Mouse (Mus musculus): Measurements from ENCODE around the gene Dennd1b. TPM values are rescaled to one million over a fixed set of nuclear protein-coding genes. Genes with fewer than 3 reads are reported as not detected.
A peak's percentile ranks its signal among the peaks of the same experiment; 100 is the strongest.

Gene Dennd1b
- polyA plus RNA-seq, 2 experiments: 0.78 to 2.3 TPM

GRCm38 (mm10) chr1:138967450-138967849, 4.2 kb downstream of the Dennd1b start:
- no peak overlapping the region for H3K4me2 ChIP-seq (ENCODE audit: low read depth)
- H3K4me3 ChIP-seq (ENCODE audit: insufficient read depth in 1 of 2, low read depth in 2 of 2, low read length in 2 of 2): no peak overlapping the region
- H3K36me3 ChIP-seq (replicated peaks; ENCODE audit: control insufficient read depth, insufficient read depth, low read depth): no peaks in the 10 kb centered on the region
- DNase-seq (ENCODE audit: low read depth in 3 of 3, low spot score in 3 of 3) (no peak), ATAC-seq (ENCODE audit: insufficient read depth) (no peak)
- no peaks in the 10 kb centered on the region for H3K9me3 ChIP-seq (ENCODE audit: control insufficient read depth, low read length)
- WGBS (ENCODE audit: insufficient replicate concordance): 49% methylated on average over 7 of the region's 7 CpGs
- H3K4me1 ChIP-seq (replicated peaks; ENCODE audit: control insufficient read depth in 2 of 2, insufficient read depth in 2 of 2, low read length in 1 of 2): peaks cover 0 to 16% of the 10 kb centered on the region in 2 experiments; a peak in 2 of 4 replicates
- H3K27me3 ChIP-seq (ENCODE audit: control insufficient read depth, insufficient read depth, low read length): no peaks in the 10 kb centered on the region
- no peak overlapping the region for H3K9ac ChIP-seq (replicated peaks)
- no peak overlapping the region for H3K27ac ChIP-seq
- TF ChIP-seq EP300 (IDR thresholded peaks at IDR 0.05; ENCODE audit: low read depth) (no peak), CTCF (IDR thresholded peaks at IDR 0.05; ENCODE audit: low read depth) (no peak)

DNA sequence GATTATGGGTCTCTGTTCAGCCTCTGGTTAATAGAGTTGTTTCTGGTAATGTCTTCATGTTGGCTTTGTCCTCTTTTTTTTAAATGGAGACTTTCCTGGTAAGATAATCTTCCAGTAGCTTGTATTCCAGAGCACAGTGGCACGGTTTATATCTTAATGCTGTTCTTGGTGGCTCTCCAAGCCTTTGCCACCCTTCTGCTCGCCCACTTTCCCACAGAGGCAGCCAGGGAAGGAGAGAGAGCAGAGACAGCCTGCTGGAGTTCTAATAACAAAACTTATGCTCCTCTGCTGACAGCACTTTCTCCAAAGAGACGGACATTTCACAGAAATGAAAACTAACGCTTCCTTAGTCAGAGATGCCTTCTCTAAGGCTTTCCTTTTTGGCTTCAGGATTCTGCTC, 6.8 kb downstream of the Dennd1b start:
- H3K4me3 ChIP-seq (ENCODE audit: insufficient read depth in 1 of 2, low read depth in 2 of 2, low read length in 2 of 2): no peak overlapping the region
- no peaks in the 10 kb centered on the region for H3K36me3 ChIP-seq (replicated peaks; ENCODE audit: control insufficient read depth, insufficient read depth, low read depth)
- no peaks in the 10 kb centered on the region for H3K27me3 ChIP-seq (ENCODE audit: control insufficient read depth, insufficient read depth, low read length)
- ATAC-seq (ENCODE audit: insufficient read depth): no peak
- H3K9me3 ChIP-seq (ENCODE audit: control insufficient read depth, low read length): no peaks in the 10 kb centered on the region
- H3K4me2 ChIP-seq (ENCODE audit: low read depth): no peak overlapping the region
- WGBS (ENCODE audit: insufficient replicate concordance): 57% methylated on average over 4 of the region's 4 CpGs
- no peak for DNase-seq (ENCODE audit: low read depth in 3 of 3, low spot score in 3 of 3)
- TF ChIP-seq CTCF (IDR thresholded peaks at IDR 0.05; ENCODE audit: low read depth): no peak
- no peak for TF ChIP-seq EP300 (IDR thresholded peaks at IDR 0.05; ENCODE audit: low read depth)
- H3K9ac ChIP-seq (replicated peaks): no peak overlapping the region
- no peak overlapping the region for H3K27ac ChIP-seq
- H3K4me1 ChIP-seq (replicated peaks; ENCODE audit: control insufficient read depth in 2 of 2, insufficient read depth in 2 of 2, low read length in 1 of 2): peaks cover 0 to 16% of the 10 kb centered on the region in 2 experiments; a peak in 3 of 4 replicates

GRCm38 (mm10) chr1:138973541-138974224, 10.4 kb downstream of the Dennd1b start:
- H3K4me3 ChIP-seq (ENCODE audit: insufficient read depth in 1 of 2, low read depth in 2 of 2, low read length in 2 of 2): no peak overlapping the region
- H3K4me2 ChIP-seq (ENCODE audit: low read depth): no peak overlapping the region
- H3K27ac ChIP-seq: no peak overlapping the region
- H3K9me3 ChIP-seq (ENCODE audit: control insufficient read depth, low read length): no peaks in the 10 kb centered on the region
- no peak overlapping the region for H3K9ac ChIP-seq (replicated peaks)
- DNase-seq (ENCODE audit: low read depth in 3 of 3, low spot score in 3 of 3) (no peak), ATAC-seq (ENCODE audit: insufficient read depth) (peak; percentile 24; the same call in 1 of the 2 replicates)
- 41% methylated on average over 6 of the region's 6 CpGs for WGBS (ENCODE audit: insufficient replicate concordance)
- no peaks in the 10 kb centered on the region for H3K27me3 ChIP-seq (ENCODE audit: control insufficient read depth, insufficient read depth, low read length)
- H3K4me1 ChIP-seq (replicated peaks; ENCODE audit: control insufficient read depth in 2 of 2, insufficient read depth in 2 of 2, low read length in 1 of 2): peaks cover 0 to 11% of the 10 kb centered on the region in 2 experiments; a peak in 3 of 4 replicates
- H3K36me3 ChIP-seq (replicated peaks; ENCODE audit: control insufficient read depth, insufficient read depth, low read depth): no peaks in the 10 kb centered on the region
- TF ChIP-seq EP300 (IDR thresholded peaks at IDR 0.05; ENCODE audit: low read depth) (no peak), CTCF (IDR thresholded peaks at IDR 0.05; ENCODE audit: low read depth) (no peak)

DNA sequence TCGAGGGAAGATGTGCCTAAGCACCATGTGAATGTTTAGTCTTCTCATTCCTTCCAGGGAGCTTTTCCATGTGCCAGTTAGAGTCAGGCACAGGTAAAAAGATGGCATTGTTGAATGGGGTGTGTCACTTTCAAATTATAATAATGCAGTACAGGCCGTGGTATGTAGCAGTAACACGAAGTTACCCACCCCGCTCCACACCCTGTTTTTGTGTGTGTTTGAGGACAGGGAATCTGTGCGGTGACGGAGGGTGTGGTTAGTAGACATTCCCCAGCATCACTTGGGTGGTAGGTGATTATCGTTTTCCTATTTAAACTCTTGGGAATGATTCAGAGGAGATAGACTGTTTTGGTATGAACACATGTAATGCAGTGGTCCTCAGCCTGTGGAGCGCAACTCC, 11.6 kb downstream of the Dennd1b start:
- TF ChIP-seq CTCF (IDR thresholded peaks at IDR 0.05; ENCODE audit: low read depth) (no peak), EP300 (IDR thresholded peaks at IDR 0.05; ENCODE audit: low read depth) (no peak)
- no peaks in the 10 kb centered on the region for H3K36me3 ChIP-seq (replicated peaks; ENCODE audit: control insufficient read depth, insufficient read depth, low read depth)
- H3K9me3 ChIP-seq (ENCODE audit: control insufficient read depth, low read length): no peaks in the 10 kb centered on the region
- peaks cover 0 to 11% of the 10 kb centered on the region in 2 experiments; a peak in 3 of 4 replicates for H3K4me1 ChIP-seq (replicated peaks; ENCODE audit: control insufficient read depth in 2 of 2, insufficient read depth in 2 of 2, low read length in 1 of 2)
- WGBS (ENCODE audit: insufficient replicate concordance): 72% methylated on average over 8 of the region's 8 CpGs
- ATAC-seq (ENCODE audit: insufficient read depth) (no peak), DNase-seq (ENCODE audit: low read depth in 3 of 3, low spot score in 3 of 3) (no peak)
- no peak overlapping the region for H3K27ac ChIP-seq
- H3K27me3 ChIP-seq (ENCODE audit: control insufficient read depth, insufficient read depth, low read length): no peaks in the 10 kb centered on the region
- no peak overlapping the region for H3K4me3 ChIP-seq (ENCODE audit: insufficient read depth in 1 of 2, low read depth in 2 of 2, low read length in 2 of 2)
- H3K4me2 ChIP-seq (ENCODE audit: low read depth): no peak overlapping the region
- no peak overlapping the region for H3K9ac ChIP-seq (replicated peaks)

DNA sequence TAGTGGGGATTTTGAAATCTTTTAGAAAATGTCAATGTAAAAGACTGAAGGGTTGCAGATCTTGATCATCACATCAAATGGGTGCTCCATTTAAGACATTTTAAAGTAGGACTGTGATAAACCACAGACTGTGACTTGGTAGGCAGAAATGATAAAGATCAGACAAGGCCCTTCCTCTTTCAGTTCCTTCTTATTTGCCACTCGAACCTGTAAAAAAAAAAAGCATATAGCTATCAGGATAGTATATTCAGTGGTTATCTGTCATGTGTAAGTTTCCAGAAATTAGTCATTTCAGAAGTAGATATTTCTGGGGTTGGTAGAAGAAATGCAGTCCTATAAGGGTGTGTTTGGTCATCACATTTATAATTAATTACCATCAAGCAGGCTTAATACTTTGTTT, 12.7 kb downstream of the Dennd1b start:
- DNase-seq (ENCODE audit: low read depth in 3 of 3, low spot score in 3 of 3) (no peak), ATAC-seq (ENCODE audit: insufficient read depth) (no peak)
- peaks cover 0 to 11% of the 10 kb centered on the region in 2 experiments; a peak in 3 of 4 replicates for H3K4me1 ChIP-seq (replicated peaks; ENCODE audit: control insufficient read depth in 2 of 2, insufficient read depth in 2 of 2, low read length in 1 of 2)
- no peaks in the 10 kb centered on the region for H3K27me3 ChIP-seq (ENCODE audit: control insufficient read depth, insufficient read depth, low read length)
- no peak overlapping the region for H3K9ac ChIP-seq (replicated peaks)
- H3K27ac ChIP-seq: no peak overlapping the region
- H3K4me2 ChIP-seq (ENCODE audit: low read depth): no peak overlapping the region
- H3K9me3 ChIP-seq (ENCODE audit: control insufficient read depth, low read length): no peaks in the 10 kb centered on the region
- no peaks in the 10 kb centered on the region for H3K36me3 ChIP-seq (replicated peaks; ENCODE audit: control insufficient read depth, insufficient read depth, low read depth)
- no peak overlapping the region for H3K4me3 ChIP-seq (ENCODE audit: insufficient read depth in 1 of 2, low read depth in 2 of 2, low read length in 2 of 2)
- 9% methylated on average over 1 of the region's 1 CpGs for WGBS (ENCODE audit: insufficient replicate concordance)
- TF ChIP-seq CTCF (IDR thresholded peaks at IDR 0.05; ENCODE audit: low read depth): no peak
- TF ChIP-seq EP300 (IDR thresholded peaks at IDR 0.05; ENCODE audit: low read depth): no peak

Measured in liver, embryonic 14.5 days (tissue).